Mouse (Mus musculus) kidney, embryonic 15.5 days (tissue): ENCODE data around the gene Wbp2. TPM values are rescaled to one million over a fixed set of nuclear protein-coding genes. Genes with fewer than 3 reads are reported as not detected.

Experiments used
- ATAC-seq: fragments of 200-750 bp; cut with Nextera tagmentation; replicated peaks from 2 replicates; pipeline ENCODE4 v1.8.0; 2017; ENCODE audit warnings: moderate TSS enrichment; ENCODE audit not compliant: low FRiP score
- H3K27ac ChIP-seq: fragments of 300-500 bp; sonication (generic); 2 replicates; pipeline ENCODE4 v1.5.1; 2015; ENCODE audit warnings: mild to moderate bottlenecking, inconsistent platforms
- H3K27me3 ChIP-seq: fragments of 300-500 bp; sonication (generic); 2 replicates; pipeline ENCODE4 v1.6.1; 2015; ENCODE audit warnings: inconsistent platforms
- H3K36me3 ChIP-seq: fragments of 300-500 bp; sonication (generic); 2 replicates; pipeline ENCODE4 v1.6.1; 2015; ENCODE audit warnings: inconsistent platforms
- H3K4me1 ChIP-seq: fragments of 300-500 bp; sonication (generic); 2 replicates; pipeline ENCODE4 v1.6.1; 2015; ENCODE audit warnings: inconsistent platforms
- H3K4me2 ChIP-seq: fragments of 300-500 bp; sonication (generic); 2 replicates; pipeline ENCODE4 v1.6.1; 2015; ENCODE audit warnings: moderate library complexity, mild to moderate bottlenecking, inconsistent platforms
- H3K4me3 ChIP-seq: fragments of 300-500 bp; sonication (generic); replicated peaks from 2 replicates; pipeline ENCODE4 v1.5.1; 2015; ENCODE audit warnings: mild to moderate bottlenecking, inconsistent platforms
- H3K9ac ChIP-seq: fragments of 300-500 bp; sonication (generic); 2 replicates; pipeline ENCODE4 v1.6.1; 2015; ENCODE audit warnings: mild to moderate bottlenecking, inconsistent platforms
- H3K9me3 ChIP-seq: fragments of 300-500 bp; sonication (generic); replicated peaks from 2 replicates; pipeline ENCODE4 v1.6.1; 2016; ENCODE audit warnings: inconsistent platforms
- WGBS: fragments of 180-500 bp; shearing (Covaris S2); methylation state at CpG from one replicate; pipeline ENCODE4 v1.1.7; 2015; ENCODE audit warnings: mixed read lengths; 5-methylcytosine and 5-hydroxymethylcytosine counted together
- polyA plus RNA-seq: library from polyadenylated mRNA; unstranded; fragments of >200 nt; fragmentation: Nextera tagmentation; extraction: Ambion mirVana; gene quantifications from 2 replicates; pipeline ENCODE4 v1.2.1, GENCODE M21; 2015

Gene Wbp2
- polyA plus RNA-seq, 1 experiment from 2014 or later: 101 TPM

- Histone ChIP-seq H3K4me3 (no peak overlapping the region), H3K27me3 (no peaks in the 10 kb centered on the region), H3K4me2 (no peak overlapping the region), H3K4me1 (no peaks in the 10 kb centered on the region), H3K9ac (no peak overlapping the region), H3K36me3 (peaks cover 99% of the 10 kb centered on the region), H3K27ac (no peak overlapping the region), H3K9me3 (no peaks in the 10 kb centered on the region)
- ATAC-seq: no peak
- WGBS: 87% methylated on average over 4 of the region's 4 CpGs
Observed at GRCm38 (mm10) chr11:116057237-116057881, 29.4 kb downstream of the Wbp2 start.

GRCm38 (mm10) chr11:116055873-116056272 lies 30.9 kb downstream of the Wbp2 start:
- no peaks in the 10 kb centered on the region for H3K27me3 ChIP-seq
- ATAC-seq: no peak
- no peaks in the 10 kb centered on the region for H3K4me1 ChIP-seq
- no peak overlapping the region for H3K27ac ChIP-seq
- H3K9ac ChIP-seq: no peak overlapping the region
- peaks cover 100% of the 10 kb centered on the region for H3K36me3 ChIP-seq
- 91% methylated on average over 11 of the region's 11 CpGs for WGBS
- H3K9me3 ChIP-seq: no peaks in the 10 kb centered on the region
- no peak overlapping the region for H3K4me2 ChIP-seq
- no peak overlapping the region for H3K4me3 ChIP-seq

GRCm38 (mm10) chr11:116053510-116054229 lies 33.1 kb downstream of the Wbp2 start:
- H3K4me1 ChIP-seq: no peaks in the 10 kb centered on the region
- H3K4me2 ChIP-seq: no peak overlapping the region
- no peaks in the 10 kb centered on the region for H3K9me3 ChIP-seq
- peaks cover 100% of the 10 kb centered on the region for H3K36me3 ChIP-seq
- 93% methylated on average over 9 of the region's 9 CpGs for WGBS
- H3K4me3 ChIP-seq: no peak overlapping the region
- no peak for ATAC-seq
- no peak overlapping the region for H3K9ac ChIP-seq
- H3K27me3 ChIP-seq: no peaks in the 10 kb centered on the region
- H3K27ac ChIP-seq: no peak overlapping the region

- 85% methylated on average over 4 of the region's 4 CpGs for WGBS
- Histone ChIP-seq H3K9ac (no peak overlapping the region), H3K9me3 (no peaks in the 10 kb centered on the region), H3K27ac (no peak overlapping the region), H3K4me1 (no peaks in the 10 kb centered on the region), H3K4me3 (no peak overlapping the region), H3K36me3 (peaks cover 100% of the 10 kb centered on the region), H3K27me3 (no peaks in the 10 kb centered on the region), H3K4me2 (no peak overlapping the region)
- no peak for ATAC-seq
Observed at GRCm38 (mm10) chr11:116050196-116050595, 36.6 kb downstream of the Wbp2 start.

GRCm38 (mm10) chr11:116049610-116050009 lies 37.2 kb downstream of the Wbp2 start:
- Histone ChIP-seq H3K9me3 (no peaks in the 10 kb centered on the region), H3K9ac (no peak overlapping the region), H3K27me3 (no peaks in the 10 kb centered on the region), H3K4me1 (no peaks in the 10 kb centered on the region), H3K4me2 (no peak overlapping the region), H3K27ac (no peak overlapping the region), H3K4me3 (no peak overlapping the region), H3K36me3 (peaks cover 97% of the 10 kb centered on the region)
- WGBS: 71% methylated on average over 2 of the region's 2 CpGs
- no peak for ATAC-seq

- H3K27me3 ChIP-seq: no peaks in the 10 kb centered on the region
- ATAC-seq: no peak
- H3K36me3 ChIP-seq: peaks cover 88% of the 10 kb centered on the region
- H3K4me1 ChIP-seq: no peaks in the 10 kb centered on the region
- H3K27ac ChIP-seq: no peak overlapping the region
- WGBS: 95% methylated on average over 6 of the region's 6 CpGs
- H3K9me3 ChIP-seq: no peaks in the 10 kb centered on the region
- H3K9ac ChIP-seq: no peak overlapping the region
- H3K4me3 ChIP-seq: no peak overlapping the region
- no peak overlapping the region for H3K4me2 ChIP-seq
Observed at GRCm38 (mm10) chr11:116045173-116045572, 41.6 kb downstream of the Wbp2 start.

- Histone ChIP-seq H3K9me3 (no peaks in the 10 kb centered on the region), H3K36me3 (peaks cover 88% of the 10 kb centered on the region), H3K4me1 (no peaks in the 10 kb centered on the region), H3K27ac (no peak overlapping the region), H3K27me3 (no peaks in the 10 kb centered on the region), H3K4me2 (no peak overlapping the region), H3K4me3 (no peak overlapping the region), H3K9ac (no peak overlapping the region)
- no peak for ATAC-seq
- WGBS: 95% methylated on average over 1 of the region's 1 CpGs
Observed at GRCm38 (mm10) chr11:116043286-116043685, 43.5 kb downstream of the Wbp2 start.

GRCm38 (mm10) chr11:116042372-116043138 lies 44.2 kb downstream of the Wbp2 start:
- no peak for ATAC-seq
- H3K9ac ChIP-seq: no peak overlapping the region
- no peaks in the 10 kb centered on the region for H3K27me3 ChIP-seq
- H3K36me3 ChIP-seq: peaks cover 84% of the 10 kb centered on the region
- no peak overlapping the region for H3K4me2 ChIP-seq
- no peak overlapping the region for H3K27ac ChIP-seq
- no peaks in the 10 kb centered on the region for H3K9me3 ChIP-seq
- H3K4me1 ChIP-seq: no peaks in the 10 kb centered on the region
- H3K4me3 ChIP-seq: no peak overlapping the region
- 21% methylated on average over 5 of the region's 5 CpGs for WGBS

GRCm38 (mm10) chr11:116041833-116042232 lies 45.0 kb downstream of the Wbp2 start:
- WGBS: 94% methylated on average over 2 of the region's 2 CpGs
- H3K4me2 ChIP-seq: no peak overlapping the region
- no peak for ATAC-seq
- no peak overlapping the region for H3K9ac ChIP-seq
- H3K36me3 ChIP-seq: peaks cover 76% of the 10 kb centered on the region
- no peak overlapping the region for H3K4me3 ChIP-seq
- no peaks in the 10 kb centered on the region for H3K4me1 ChIP-seq
- no peaks in the 10 kb centered on the region for H3K27me3 ChIP-seq
- H3K27ac ChIP-seq: no peak overlapping the region
- H3K9me3 ChIP-seq: no peaks in the 10 kb centered on the region

- no peak overlapping the region for H3K4me3 ChIP-seq
- no peaks in the 10 kb centered on the region for H3K27me3 ChIP-seq
- WGBS: 85% methylated on average over 6 of the region's 6 CpGs
- H3K9me3 ChIP-seq: no peaks in the 10 kb centered on the region
- no peak overlapping the region for H3K9ac ChIP-seq
- no peaks in the 10 kb centered on the region for H3K4me1 ChIP-seq
- H3K27ac ChIP-seq: no peak overlapping the region
- no peak for ATAC-seq
- no peak overlapping the region for H3K4me2 ChIP-seq
- H3K36me3 ChIP-seq: peaks cover 64% of the 10 kb centered on the region
Observed at GRCm38 (mm10) chr11:116040593-116040992, 46.2 kb downstream of the Wbp2 start.

- 93% methylated on average over 9 of the region's 9 CpGs for WGBS
- Histone ChIP-seq H3K9me3 (no peaks in the 10 kb centered on the region), H3K36me3 (peaks cover 52% of the 10 kb centered on the region)
Observed at GRCm38 (mm10) chr11:116037826-116038225, 49.0 kb downstream of the Wbp2 start.

GRCm38 (mm10) chr11:116036671-116037070 lies 50.1 kb downstream of the Wbp2 start:
- H3K4me3 ChIP-seq: no peak overlapping the region
- no peak for ATAC-seq
- 56% methylated on average over 3 of the region's 3 CpGs for WGBS
- no peak overlapping the region for H3K27ac ChIP-seq
- H3K9ac ChIP-seq: no peak overlapping the region
- H3K4me1 ChIP-seq: peaks cover 11% of the 10 kb centered on the region
- H3K4me2 ChIP-seq: no peak overlapping the region
- H3K36me3 ChIP-seq: peaks cover 42% of the 10 kb centered on the region
- H3K9me3 ChIP-seq: no peaks in the 10 kb centered on the region
- H3K27me3 ChIP-seq: no peaks in the 10 kb centered on the region

More at GRCm38 (mm10) chr11:116037826-116038225, 49.0 kb downstream of the Wbp2 start:
- H3K9ac ChIP-seq: no peak overlapping the region
- no peaks in the 10 kb centered on the region for H3K27me3 ChIP-seq
- no peak overlapping the region for H3K4me3 ChIP-seq
- peaks cover under 1% of the 10 kb centered on the region; the same call in 1 of the 2 replicates for H3K4me1 ChIP-seq
- ATAC-seq: no peak
- H3K27ac ChIP-seq: no peak overlapping the region
- H3K4me2 ChIP-seq: no peak overlapping the region
